Mouse (Mus musculus) midbrain, embryonic 11.5 days (tissue): ENCODE data around the gene Rftn1. TPM values are rescaled to one million over a fixed set of nuclear protein-coding genes. Genes with fewer than 3 reads are reported as not detected.

Source experiments
- ATAC-seq: fragments of 200-750 bp; cut with Nextera tagmentation; 2 replicates; pipeline ENCODE4 v1.8.0; 2017; ENCODE audit warnings: moderate TSS enrichment, moderate library complexity; ENCODE audit not compliant: low FRiP score
- DNase-seq: peaks from one replicate; pipeline ENCODE4 v3.0.0; 2015; ENCODE audit warnings: low spot score; ENCODE audit errors: missing footprints
- H3K27ac ChIP-seq: fragments of 300-500 bp; sonication (generic); 2 replicates; pipeline ENCODE4 v1.5.1; 2014; ENCODE audit warnings: low read depth, low read length
- H3K27me3 ChIP-seq: fragments of 300-500 bp; sonication (generic); 2 replicates; pipeline ENCODE4 v1.6.1; 2014; ENCODE audit warnings: mild to moderate bottlenecking, low read length, moderate library complexity, mixed read lengths; ENCODE audit not compliant: control insufficient read depth, insufficient read depth
- H3K36me3 ChIP-seq: fragments of 300-500 bp; sonication (generic); 2 replicates; pipeline ENCODE4 v1.6.1; 2014; ENCODE audit warnings: mild to moderate bottlenecking, low read length, moderate library complexity, mixed read lengths; ENCODE audit not compliant: control insufficient read depth, insufficient read depth
- H3K4me1 ChIP-seq: fragments of 300-500 bp; sonication (generic); 2 replicates; pipeline ENCODE4 v1.6.1; 2014; ENCODE audit warnings: low read length; ENCODE audit not compliant: control insufficient read depth, insufficient read depth
- H3K4me2 ChIP-seq: fragments of 300-500 bp; sonication (generic); 2 replicates; pipeline ENCODE4 v1.6.1; 2014; ENCODE audit warnings: mild to moderate bottlenecking, moderate library complexity
- H3K4me3 ChIP-seq: fragments of 300-500 bp; sonication (generic); 2 replicates; pipeline ENCODE4 v1.5.1; 2014; ENCODE audit warnings: low read depth, low read length
- H3K9ac ChIP-seq: fragments of 300-500 bp; sonication (generic); 2 replicates; pipeline ENCODE4 v1.6.1; 2014; ENCODE audit warnings: low read length
- H3K9me3 ChIP-seq: fragments of 300-500 bp; sonication (generic); 2 replicates; pipeline ENCODE4 v1.6.1; 2016; ENCODE audit warnings: low read length; ENCODE audit not compliant: control insufficient read depth
- WGBS: fragments of 180-500 bp; shearing (Covaris S2); extraction: QIAGEN DNeasy Blood & Tissue Kit; methylation state at CpG from one replicate; pipeline ENCODE4 v1.1.7; 2014; 5-methylcytosine and 5-hydroxymethylcytosine counted together
- polyA plus RNA-seq: library from polyadenylated mRNA; unstranded; fragments of >200 nt; fragmentation: Nextera tagmentation; extraction: Ambion mirVana; gene quantifications from 2 replicates; pipeline ENCODE4 v1.2.1, GENCODE M21; 2014

Rftn1 gene
- polyA plus RNA-seq, 1 experiment from 2014 or later: 4.3 TPM

GRCm38 (mm10) chr17:50025651-50026050 lies 164.8 kb downstream of the Rftn1 start:
- Histone ChIP-seq H3K4me3 (no peak overlapping the region), H3K36me3 (no peaks in the 10 kb centered on the region), H3K9me3 (no peaks in the 10 kb centered on the region), H3K27me3 (no peaks in the 10 kb centered on the region), H3K9ac (no peak overlapping the region), H3K4me2 (no peak overlapping the region), H3K27ac (no peak overlapping the region), H3K4me1 (peaks cover 10% of the 10 kb centered on the region)
- 84% methylated on average over 1 of the region's 1 CpGs for WGBS
- DNase-seq: no peak
- ATAC-seq: no peak

- Histone ChIP-seq H3K9ac (no peak overlapping the region), H3K27me3 (no peaks in the 10 kb centered on the region), H3K4me1 (peaks cover 13% of the 10 kb centered on the region), H3K27ac (no peak overlapping the region), H3K9me3 (no peaks in the 10 kb centered on the region), H3K4me2 (no peak overlapping the region), H3K4me3 (no peak overlapping the region), H3K36me3 (no peaks in the 10 kb centered on the region)
- 42% methylated on average over 4 of the region's 4 CpGs for WGBS
- ATAC-seq (no peak), DNase-seq (no peak)
Observed at GRCm38 (mm10) chr17:50025173-50025626, 165.3 kb downstream of the Rftn1 start.

GRCm38 (mm10) chr17:50021400-50021799 lies 169.1 kb downstream of the Rftn1 start:
- 30% methylated on average over 4 of the region's 4 CpGs for WGBS
- no peak overlapping the region for H3K4me3 ChIP-seq
- no peak overlapping the region for H3K9ac ChIP-seq
- H3K9me3 ChIP-seq: no peaks in the 10 kb centered on the region
- H3K4me2 ChIP-seq: no peak overlapping the region
- H3K27ac ChIP-seq: no peak overlapping the region
- ATAC-seq (peak; percentile 34; the same call in 1 of the 2 replicates), DNase-seq (peak; percentile 91)
- no peaks in the 10 kb centered on the region for H3K27me3 ChIP-seq
- H3K4me1 ChIP-seq: peaks cover 23% of the 10 kb centered on the region
- no peaks in the 10 kb centered on the region for H3K36me3 ChIP-seq

GRCm38 (mm10) chr17:50020211-50021001 lies 170.1 kb downstream of the Rftn1 start:
- DNase-seq: no peak
- H3K9me3 ChIP-seq: no peaks in the 10 kb centered on the region
- H3K27me3 ChIP-seq: no peaks in the 10 kb centered on the region; the same call in 1 of the 2 replicates
- 59% methylated on average over 16 of the region's 16 CpGs for WGBS
- ATAC-seq: peak; percentile 61
- 0 out of 2 replicates have a peak overlapping the region, but pooled peaks have one; percentile 22 for H3K9ac ChIP-seq
- no peak overlapping the region; the same call in 1 of the 2 replicates for H3K27ac ChIP-seq
- H3K4me1 ChIP-seq: peaks cover 23% of the 10 kb centered on the region
- H3K4me2 ChIP-seq: peak overlapping the region; percentile 4; the same call in 1 of the 2 replicates
- H3K36me3 ChIP-seq: no peaks in the 10 kb centered on the region
- no peak overlapping the region for H3K4me3 ChIP-seq

- Histone ChIP-seq H3K9ac (no peak overlapping the region), H3K4me2 (no peak overlapping the region), H3K27me3 (no peaks in the 10 kb centered on the region; the same call in 1 of the 2 replicates), H3K4me3 (no peak overlapping the region), H3K9me3 (no peaks in the 10 kb centered on the region), H3K4me1 (peaks cover 23% of the 10 kb centered on the region), H3K36me3 (no peaks in the 10 kb centered on the region), H3K27ac (no peak overlapping the region)
- 95% methylated on average over 3 of the region's 3 CpGs for WGBS
- ATAC-seq (no peak), DNase-seq (no peak)
Observed at GRCm38 (mm10) chr17:50019819-50020210, 170.7 kb downstream of the Rftn1 start.

- H3K9ac ChIP-seq: no peak overlapping the region
- H3K27me3 ChIP-seq: no peaks in the 10 kb centered on the region; the same call in 1 of the 2 replicates
- WGBS: 51% methylated on average over 5 of the region's 5 CpGs
- DNase-seq: no peak
- peaks cover 23% of the 10 kb centered on the region for H3K4me1 ChIP-seq
- H3K4me2 ChIP-seq: no peak overlapping the region
- no peak overlapping the region for H3K4me3 ChIP-seq
- H3K27ac ChIP-seq: no peak overlapping the region
- no peaks in the 10 kb centered on the region for H3K36me3 ChIP-seq
- ATAC-seq: 0 out of 2 replicates have a peak, but pooled peaks have one; percentile 19
- H3K9me3 ChIP-seq: no peaks in the 10 kb centered on the region
Observed at GRCm38 (mm10) chr17:50019090-50019489, 171.4 kb downstream of the Rftn1 start.

- Histone ChIP-seq H3K4me3 (no peak overlapping the region), H3K27ac (no peak overlapping the region), H3K36me3 (no peaks in the 10 kb centered on the region), H3K4me2 (no peak overlapping the region), H3K4me1 (peaks cover 9% of the 10 kb centered on the region), H3K9me3 (no peaks in the 10 kb centered on the region), H3K27me3 (no peaks in the 10 kb centered on the region; the same call in 1 of the 2 replicates), H3K9ac (no peak overlapping the region)
- 92% methylated on average over 9 of the region's 9 CpGs for WGBS
- DNase-seq: no peak
- no peak for ATAC-seq
Observed at GRCm38 (mm10) chr17:50014708-50015107, 175.8 kb downstream of the Rftn1 start.

- DNase-seq (no peak), ATAC-seq (no peak)
- Histone ChIP-seq H3K4me3 (no peak overlapping the region), H3K4me1 (peaks cover 3% of the 10 kb centered on the region; the same call in 1 of the 2 replicates), H3K9me3 (no peaks in the 10 kb centered on the region), H3K36me3 (no peaks in the 10 kb centered on the region), H3K4me2 (no peak overlapping the region), H3K9ac (no peak overlapping the region), H3K27ac (no peak overlapping the region), H3K27me3 (peaks cover 3% of the 10 kb centered on the region)
- 79% methylated on average over 2 of the region's 2 CpGs for WGBS
Observed at GRCm38 (mm10) chr17:50013848-50014247, 176.6 kb downstream of the Rftn1 start.

- WGBS: 70% methylated on average over 4 of the region's 4 CpGs
- H3K9me3 ChIP-seq: no peaks in the 10 kb centered on the region
- no peak overlapping the region for H3K4me2 ChIP-seq
- H3K27ac ChIP-seq: no peak overlapping the region
- no peak for ATAC-seq
- H3K27me3 ChIP-seq: peaks cover 3% of the 10 kb centered on the region; the same call in 1 of the 2 replicates
- no peak overlapping the region for H3K4me3 ChIP-seq
- H3K36me3 ChIP-seq: no peaks in the 10 kb centered on the region
- H3K9ac ChIP-seq: no peak overlapping the region
- H3K4me1 ChIP-seq: peaks cover 21% of the 10 kb centered on the region
- no peak for DNase-seq
Observed at GRCm38 (mm10) chr17:50010096-50010495, 180.4 kb downstream of the Rftn1 start.
